ENCODE assay signal across 16 mouse cellular contexts in genomic region chr9:57459707-57460106, GRCm38 (mm10). TPM values are rescaled to one million over a fixed set of nuclear protein-coding genes. Genes with fewer than 3 reads are reported as not detected.
DNase-seq lines count a peak whose midpoint lies in the region; ATAC-seq and TF ChIP-seq lines count a peak whose summit lies in the region.
"Had no signal": no experiment of that assay in that cellular context is flagged by ENCODE, and none has a peak within 500 bp of the region (broad histone marks: within the 10 kb centered on the region; RNA-seq: fewer than 3 reads in every experiment).

No protein-coding gene starts in this region.

- no peak overlapping the region for H3K27ac ChIP-seq in liver, postnatal 0 days (ENCODE audit: low read depth)
- H3K27ac ChIP-seq in liver, embryonic 12.5 days: no peak overlapping the region
- no peak overlapping the region for H3K27ac ChIP-seq in ES-E14 (ENCODE audit: insufficient read depth, low read depth, low read length, poor library complexity, severe bottlenecking)
- H3K27ac ChIP-seq: hindbrain, embryonic 12.5 days; limb, embryonic 10.5 days had no signal

- ATAC-seq in CD4-positive, CD25-positive, alpha-beta regulatory T cell, adult 4 months: no peak
- no peak for ATAC-seq in liver, postnatal 0 days
- ATAC-seq in liver, embryonic 12.5 days: no peak

- no peak overlapping the region for H3K9ac ChIP-seq in liver, postnatal 0 days (replicated peaks)
- H3K9ac ChIP-seq in liver, embryonic 12.5 days: no peak overlapping the region
- no peak overlapping the region for H3K9ac ChIP-seq in ES-E14 (ENCODE audit: insufficient read depth, low read depth, low read length, poor library complexity, severe bottlenecking)
- H3K9ac ChIP-seq: hindbrain, embryonic 12.5 days had no signal

- in situ Hi-C loops in ES-E14 (cut with MboI; ENCODE audit: low sequenced_read_pairs in 2 of 2, unreplicated experiment in 2 of 2): no loop called here

- no peaks in the 10 kb centered on the region for H3K36me3 ChIP-seq in liver, postnatal 0 days (replicated peaks; ENCODE audit: insufficient read depth, low read length)
- no peaks in the 10 kb centered on the region for H3K36me3 ChIP-seq in liver, embryonic 12.5 days
- H3K36me3 ChIP-seq in ES-E14 (ENCODE audit: control insufficient read depth, insufficient read depth, low read length, poor library complexity, severe bottlenecking): peaks cover 4% of the 10 kb centered on the region; the same call in 1 of the 2 replicates
- H3K36me3 ChIP-seq: limb, embryonic 10.5 days had no signal

- no peaks in the 10 kb centered on the region for H3K27me3 ChIP-seq in liver, postnatal 0 days (ENCODE audit: insufficient read depth, low read length)
- H3K27me3 ChIP-seq in liver, embryonic 12.5 days (replicated peaks): no peaks in the 10 kb centered on the region
- H3K27me3 ChIP-seq: hindbrain, embryonic 12.5 days had no signal

- 97% methylated on average over 2 of the region's 2 CpGs for WGBS in liver, postnatal 0 days (ENCODE audit: insufficient replicate concordance)
- 79% methylated on average over 2 of the region's 2 CpGs for WGBS in liver, embryonic 12.5 days (ENCODE audit: insufficient replicate concordance)

- DNase-seq in CD4-positive, CD25-positive, alpha-beta regulatory T cell, adult 2 months (ENCODE audit: low read depth, low spot score): peak; percentile 32
- DNase-seq in liver, postnatal 0 days: no peak
- no peak for DNase-seq in ES-E14 (ENCODE audit: low read depth, low spot score)
- peak; percentile 42 for DNase-seq in induced T-regulatory cell, adult 2 months (ENCODE audit: low read depth)
- DNase-seq in right cerebral cortex, adult 2 months (ENCODE audit: low spot score in 2 of 2): no peak
- no peak for DNase-seq in layer of hippocampus, adult 8-10 months (ENCODE audit: low spot score in 2 of 2)
- DNase-seq: cerebellum, adult 8-10 months; kidney, adult 9 months; lung, adult 2 months; thymus, adult 18-20 months had no signal

- no peaks in the 10 kb centered on the region for H3K9me3 ChIP-seq in liver, postnatal 0 days (ENCODE audit: low read length)
- no peaks in the 10 kb centered on the region for H3K9me3 ChIP-seq in liver, embryonic 12.5 days (replicated peaks)
- no peaks in the 10 kb centered on the region for H3K9me3 ChIP-seq in ES-E14 (ENCODE audit: control insufficient read depth, insufficient read depth, low read depth, low read length)
- H3K9me3 ChIP-seq: hindbrain, embryonic 12.5 days; limb, embryonic 10.5 days had no signal

- 0 out of 2 replicates have a peak, but pooled peaks cover 2% of the 10 kb centered on the region for H3K4me1 ChIP-seq in liver, postnatal 0 days (ENCODE audit: insufficient read depth)
- H3K4me1 ChIP-seq in liver, embryonic 12.5 days: no peaks in the 10 kb centered on the region
- H3K4me1 ChIP-seq in ES-E14 (ENCODE audit: control insufficient read depth in 2 of 2, insufficient read depth in 2 of 2, low read length in 2 of 2, poor library complexity in 1 of 2): peaks cover 0 to 11% of the 10 kb centered on the region in 2 experiments; a peak in 2 of 4 replicates
- H3K4me1 ChIP-seq: hindbrain, embryonic 12.5 days; limb, embryonic 10.5 days had no signal

- H3K4me3 ChIP-seq in liver, postnatal 0 days (ENCODE audit: low read depth, low read length): no peak overlapping the region
- no peak overlapping the region for H3K4me3 ChIP-seq in liver, embryonic 12.5 days
- H3K4me3 ChIP-seq in ES-E14 (ENCODE audit: insufficient read depth in 1 of 2, low read depth in 1 of 2, low read length in 2 of 2, poor library complexity in 1 of 2, severe bottlenecking in 1 of 2): no peak overlapping the region
- H3K4me3 ChIP-seq: hindbrain, embryonic 12.5 days; limb, embryonic 10.5 days had no signal

- TF ChIP-seq CTCF in liver, postnatal 0 days (IDR thresholded peaks at IDR 0.05; ENCODE audit: low read depth): peak; percentile 51

- TF ChIP-seq EP300 in liver, postnatal 0 days (IDR thresholded peaks at IDR 0.05; ENCODE audit: low read depth): no peak

- no peak overlapping the region for H3K4me2 ChIP-seq in liver, postnatal 0 days (ENCODE audit: low read depth, low read length)
- no peak overlapping the region for H3K4me2 ChIP-seq in liver, embryonic 12.5 days
- H3K4me2 ChIP-seq: heart, embryonic 11.5 days; hindbrain, embryonic 12.5 days; midbrain, embryonic 11.5 days had no signal

TF ChIP-seq in ES-E14, 5 proteins besides CTCF, POLR2A, EP300 and RAD21:
- TF ChIP-seq HCFC1 (IDR thresholded peaks at IDR 0.05; ENCODE audit: borderline replicate concordance, insufficient read depth, low read length) (no peak), ZC3H11A (IDR thresholded peaks at IDR 0.05; ENCODE audit: borderline replicate concordance, low read depth, low read length) (0 out of 2 replicates have a peak, but pooled peaks have one; percentile 12)

RNA-seq across cellular contexts. Expression of gene Scamp5, which starts 8.2 kb away (rescaled TPM):
- polyA plus RNA-seq in CD4-positive, CD25-positive, alpha-beta regulatory T cell, adult 4 months (2017; shearing (Covaris generic)): under 1 TPM in 1 of 2 experiments, not detected in 1; 0.26 TPM
- 6.5 and 8.4 TPM in 2 replicates for polyA plus RNA-seq in liver, postnatal 0 days (2015; fragmentation: Nextera tagmentation; extraction: Ambion mirVana)
- 10.5 and 12.4 TPM in 2 replicates for polyA plus RNA-seq in liver, embryonic 12.5 days (2016; fragmentation: Nextera tagmentation; extraction: Ambion mirVana)
- 50.4 and 67.3 TPM in 2 replicates for total RNA-seq in ES-E14 (2012; rRNA removed)
- 100 to 1,000 TPM; 361 to 395 (median 373) TPM for total RNA-seq in layer of hippocampus, adult 8-10 months (2022)

RNA-seq across cellular contexts. Expression of gene Ppcdc, which starts 19.8 kb away (rescaled TPM):
- 100 to 1,000 TPM; 157 to 228 TPM for polyA plus RNA-seq in CD4-positive, CD25-positive, alpha-beta regulatory T cell, adult 4 months (2017; shearing (Covaris generic))
- polyA plus RNA-seq in liver, postnatal 0 days (2015; fragmentation: Nextera tagmentation; extraction: Ambion mirVana): 10.7 and 11.5 TPM in 2 replicates
- 13.8 and 15.6 TPM in 2 replicates for polyA plus RNA-seq in liver, embryonic 12.5 days (2016; fragmentation: Nextera tagmentation; extraction: Ambion mirVana)
- 41.7 and 48.5 TPM in 2 replicates for total RNA-seq in ES-E14 (2012; rRNA removed)
- total RNA-seq in layer of hippocampus, adult 8-10 months (2022): 10 to 100 TPM; 16.1 to 26.1 (median 23.2) TPM

RNA-seq across cellular contexts. Expression of gene Rpp25, which starts 44.1 kb away (rescaled TPM):
- polyA plus RNA-seq in CD4-positive, CD25-positive, alpha-beta regulatory T cell, adult 4 months (2017; shearing (Covaris generic)): not detected
- polyA plus RNA-seq in liver, postnatal 0 days (2015; fragmentation: Nextera tagmentation; extraction: Ambion mirVana): 0.48 and 0.67 TPM in 2 replicates
- polyA plus RNA-seq in liver, embryonic 12.5 days (2016; fragmentation: Nextera tagmentation; extraction: Ambion mirVana): 1.0 and 1.5 TPM in 2 replicates
- total RNA-seq in ES-E14 (2012; rRNA removed): 40.9 and 48.7 TPM in 2 replicates
- total RNA-seq in layer of hippocampus, adult 8-10 months (2022): 10 to 100 TPM in 3 of 4 experiments, 1 to 10 TPM in 1; 9.1 to 11.8 (median 10.3) TPM

Comparison
In these comparisons a context has a peak if more than half of its experiments do, and no peak if none do; other contexts are left out.
1. DNase-seq: peak in CD4-positive, CD25-positive, alpha-beta regulatory T cell, adult 2 months (single experiment) and induced T-regulatory cell, adult 2 months (single experiment); none in liver, postnatal 0 days (single experiment), ES-E14 (single experiment), right cerebral cortex, adult 2 months (0 of 2) and layer of hippocampus, adult 8-10 months (0 of 2).